Mouse (Mus musculus) MEL (cell line): Measurements from ENCODE around the gene Tnfrsf19.

Experiments used
- CTCF ChIP-seq, 3 experiments: IDR thresholded peaks in 2 of 3; conservative IDR thresholded peaks in 1 of 3; 2 replicates each; pipeline ENCODE4 v1.5.1; 2011 to 2012; ENCODE audit warnings: low read length in 3 of 3, low read depth in 2 of 3, mild to moderate bottlenecking in 2 of 3, improper control_type of control experiment in 1 of 3, inconsistent platforms in 1 of 3, mixed read lengths in 1 of 3, moderate library complexity in 1 of 3; ENCODE audit not compliant: control insufficient read depth in 1 of 3, insufficient read depth in 1 of 3, poor library complexity in 1 of 3, severe bottlenecking in 1 of 3
- POLR2AphosphoS5 ChIP-seq: IDR thresholded peaks from 2 replicates; pipeline ENCODE4 v1.6.1; 2012; ENCODE audit warnings: low read depth, borderline replicate concordance, mild to moderate bottlenecking, inconsistent platforms, low read length, moderate library complexity, mixed read lengths
- RAD21 ChIP-seq: IDR thresholded peaks from 2 replicates; pipeline ENCODE4 v1.6.1; 2011; ENCODE audit warnings: mild to moderate bottlenecking, low read depth, low read length, improper control_type of control experiment
- TCF12 ChIP-seq: IDR thresholded peaks from 2 replicates; pipeline ENCODE4 v1.6.1; 2014; ENCODE audit warnings: low read depth, mild to moderate bottlenecking, inconsistent platforms, low read length, improper control_type of control experiment, moderate library complexity
- UBTF ChIP-seq: IDR thresholded peaks from 2 replicates; pipeline ENCODE4 v1.6.1; 2012; ENCODE audit warnings: low read depth, mild to moderate bottlenecking, inconsistent platforms, low read length, improper control_type of control experiment, moderate library complexity, borderline replicate concordance; ENCODE audit not compliant: insufficient read depth
- ZNF384 ChIP-seq: IDR thresholded peaks from 2 replicates; pipeline ENCODE4 v1.6.1; 2012; ENCODE audit warnings: low read depth, mild to moderate bottlenecking, inconsistent platforms, low read length, improper control_type of control experiment

GRCm38 (mm10) chr14:60957611-60958157 is 88.6 kb downstream of the Tnfrsf19 start:
- TF ChIP-seq CTCF (IDR thresholded peaks at IDR 0.05 in 2 of 3, conservative IDR thresholded peaks at IDR 0.05 in 1 of 3; ENCODE audit: control insufficient read depth in 1 of 3, insufficient read depth in 1 of 3, low read depth in 2 of 3, low read length in 3 of 3, poor library complexity in 1 of 3, severe bottlenecking in 1 of 3) (no peak), RAD21 (no peak), UBTF (no peak), ZNF384 (no peak), POLR2AphosphoS5 (no peak), TCF12 (no peak)
